Mouse (Mus musculus) forebrain, postnatal 0 days (tissue): Measurements from ENCODE around the gene Hcls1. TPM values are rescaled to one million over a fixed set of nuclear protein-coding genes. Genes with fewer than 3 reads are reported as not detected.

Source experiments
- ATAC-seq: fragments of 200-750 bp; cut with Nextera tagmentation; 2 replicates; pipeline ENCODE4 v1.8.0; 2017; ENCODE audit warnings: mild to moderate bottlenecking, moderate library complexity
- DNase-seq: peaks from one replicate; pipeline ENCODE4 v3.0.0-alpha.2; 2015
- H3K27ac ChIP-seq: fragments of 300-500 bp; sonication (generic); 2 replicates; pipeline ENCODE4 v1.5.1; 2014; ENCODE audit warnings: low read depth, mild to moderate bottlenecking, antibody characterized with exemption, low read length, moderate library complexity, mixed read lengths
- H3K27me3 ChIP-seq: fragments of 300-500 bp; sonication (generic); 2 replicates; pipeline ENCODE4 v1.6.1; 2014; ENCODE audit warnings: mild to moderate bottlenecking, low read length, mixed read lengths; ENCODE audit not compliant: insufficient read depth
- H3K36me3 ChIP-seq: fragments of 300-500 bp; sonication (generic); 2 replicates; pipeline ENCODE4 v1.6.1; 2014; ENCODE audit warnings: mild to moderate bottlenecking, moderate library complexity; ENCODE audit not compliant: insufficient read depth
- H3K4me1 ChIP-seq: fragments of 300-500 bp; sonication (generic); 2 replicates; pipeline ENCODE4 v1.6.1; 2014; ENCODE audit warnings: antibody characterized with exemption; ENCODE audit not compliant: insufficient read depth
- H3K4me2 ChIP-seq: fragments of 300-500 bp; sonication (generic); 2 replicates; pipeline ENCODE4 v1.6.1; 2014; ENCODE audit warnings: low read depth, mild to moderate bottlenecking, moderate library complexity
- H3K4me3 ChIP-seq: fragments of 300-500 bp; sonication (generic); 2 replicates; pipeline ENCODE4 v1.5.1; 2014; ENCODE audit warnings: low read depth, low read length, mixed read lengths
- H3K9ac ChIP-seq: fragments of 300-500 bp; sonication (generic); 2 replicates; pipeline ENCODE4 v1.6.1; 2014; ENCODE audit warnings: mild to moderate bottlenecking
- H3K9me3 ChIP-seq: fragments of 300-500 bp; sonication (generic); 2 replicates; pipeline ENCODE4 v1.6.1; 2016; ENCODE audit warnings: low read length
- CTCF ChIP-seq: sonication (generic); IDR thresholded peaks from 2 replicates; pipeline ENCODE4 v1.5.1; 2016; ENCODE audit warnings: antibody characterized with exemption, control low read depth, low read depth
- WGBS: fragments of 180-500 bp; shearing (Covaris S2); extraction: QIAGEN DNeasy Blood & Tissue Kit; methylation state at CpG from one replicate; pipeline ENCODE4 v1.1.7; 2014; 5-methylcytosine and 5-hydroxymethylcytosine counted together
- polyA plus RNA-seq: library from polyadenylated mRNA; unstranded; fragments of >200 nt; fragmentation: Nextera tagmentation; extraction: Ambion mirVana; gene quantifications from 2 replicates; pipeline ENCODE4 v1.2.1, GENCODE M21; 2015
- total RNA-seq: library from RNA; depleted of rRNA; stranded (reverse); fragments of >200 nt; gene quantifications from 2 replicates; pipeline ENCODE4 v1.2.3, GENCODE M21; 2014

The Hcls1 gene
- total and polyA plus RNA-seq, 2 experiments from 2014 or later = 1.8 to 2.3 TPM

DNA sequence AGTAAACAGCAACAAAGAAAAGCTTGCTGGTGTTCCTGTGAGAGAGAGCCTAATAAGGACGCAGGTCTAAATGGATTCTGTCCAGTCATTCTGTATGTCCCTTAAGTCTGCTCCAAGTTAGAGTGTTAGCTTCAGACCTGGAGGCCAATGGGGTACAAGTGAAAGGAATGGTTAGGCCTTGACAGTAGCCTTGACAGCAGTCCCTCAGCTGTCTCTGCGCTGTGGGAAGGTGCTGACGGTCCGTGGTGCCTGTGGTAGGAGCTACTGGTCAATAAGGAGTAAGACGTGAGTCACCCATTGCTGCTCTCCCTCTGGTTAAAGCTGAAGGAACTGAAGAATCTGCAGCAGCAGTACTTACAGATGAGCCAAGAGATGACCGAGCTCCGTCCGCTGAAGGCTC is 10.5 kb upstream of the Hcls1 start:
- 94% methylated on average over 8 of the region's 8 CpGs for WGBS
- Histone ChIP-seq H3K36me3 (peaks cover 56% of the 10 kb centered on the region), H3K27ac (no peak overlapping the region), H3K9me3 (no peaks in the 10 kb centered on the region), H3K4me2 (no peak overlapping the region), H3K4me1 (no peaks in the 10 kb centered on the region), H3K9ac (no peak overlapping the region), H3K27me3 (no peaks in the 10 kb centered on the region), H3K4me3 (no peak overlapping the region)
- TF ChIP-seq CTCF = no peak
- no peak for DNase-seq
- no peak for ATAC-seq

DNA sequence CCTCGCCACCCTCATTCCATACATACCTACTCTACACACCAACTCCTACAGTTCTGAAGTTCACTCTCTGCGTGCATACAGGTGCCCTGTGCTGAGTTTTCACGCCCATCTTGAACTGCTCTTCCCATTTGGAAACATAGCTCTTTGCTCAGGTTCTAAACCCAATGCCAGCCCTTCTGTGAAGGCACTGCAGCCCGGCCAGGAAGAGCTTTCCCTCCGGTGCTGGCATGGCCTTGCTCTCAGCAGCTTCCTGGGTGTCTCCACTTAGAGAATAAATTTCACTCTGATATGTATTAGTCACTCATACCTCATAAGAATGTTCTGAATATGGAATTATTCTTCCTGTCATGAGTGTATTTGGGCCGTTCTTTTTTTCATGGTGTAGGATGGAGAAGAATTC is 9.4 kb upstream of the Hcls1 start:
- TF ChIP-seq CTCF = no peak
- Histone ChIP-seq H3K4me2 (no peak overlapping the region), H3K4me1 (no peaks in the 10 kb centered on the region), H3K9ac (no peak overlapping the region), H3K27me3 (no peaks in the 10 kb centered on the region), H3K36me3 (peaks cover 60% of the 10 kb centered on the region), H3K27ac (no peak overlapping the region), H3K9me3 (no peaks in the 10 kb centered on the region), H3K4me3 (no peak overlapping the region)
- ATAC-seq = no peak
- DNase-seq = no peak
- WGBS = 94% methylated on average over 6 of the region's 6 CpGs

DNA sequence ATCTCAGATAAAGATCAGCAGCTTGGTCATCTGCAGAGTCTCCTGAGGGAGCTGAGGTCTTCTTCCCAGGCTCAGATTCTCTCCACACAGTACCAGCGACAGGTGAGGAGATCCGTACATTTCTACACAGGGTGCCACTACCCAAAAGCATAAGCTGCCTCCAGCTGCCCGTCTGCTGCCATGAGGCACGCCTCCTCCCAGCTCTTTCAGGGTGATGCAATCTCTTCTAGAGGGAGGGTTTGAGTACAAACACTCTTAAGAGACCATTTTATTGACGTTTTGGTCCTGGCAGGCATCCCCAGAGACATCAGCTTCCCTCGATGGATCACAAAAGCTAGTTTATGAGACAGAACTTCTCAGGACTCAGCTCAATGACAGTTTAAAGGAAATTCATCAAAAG is 9.0 kb upstream of the Hcls1 start:
- Histone ChIP-seq H3K4me3 (no peak overlapping the region), H3K4me2 (no peak overlapping the region), H3K9ac (no peak overlapping the region), H3K27me3 (no peaks in the 10 kb centered on the region), H3K9me3 (no peaks in the 10 kb centered on the region), H3K4me1 (no peaks in the 10 kb centered on the region), H3K27ac (no peak overlapping the region), H3K36me3 (peaks cover 64% of the 10 kb centered on the region)
- 80% methylated on average over 6 of the region's 6 CpGs for WGBS
- DNase-seq (no peak), ATAC-seq (no peak)
- TF ChIP-seq CTCF = no peak

- H3K27ac ChIP-seq = no peak overlapping the region
- no peak overlapping the region for H3K9ac ChIP-seq
- 92% methylated on average over 10 of the region's 10 CpGs for WGBS
- DNase-seq (no peak), ATAC-seq (no peak)
- no peak for TF ChIP-seq CTCF
- no peaks in the 10 kb centered on the region for H3K9me3 ChIP-seq
- no peak overlapping the region for H3K4me3 ChIP-seq
- H3K4me2 ChIP-seq = no peak overlapping the region
- H3K4me1 ChIP-seq = no peaks in the 10 kb centered on the region
- no peaks in the 10 kb centered on the region for H3K27me3 ChIP-seq
- H3K36me3 ChIP-seq = peaks cover 73% of the 10 kb centered on the region
Observed at GRCm38 (mm10) chr16:36926514-36927447, 8.0 kb upstream of the Hcls1 start.

GRCm38 (mm10) chr16:36927495-36928105 is 7.2 kb upstream of the Hcls1 start:
- TF ChIP-seq CTCF = no peak
- no peak overlapping the region for H3K4me2 ChIP-seq
- H3K9ac ChIP-seq = no peak overlapping the region
- no peaks in the 10 kb centered on the region for H3K4me1 ChIP-seq
- H3K36me3 ChIP-seq = peaks cover 80% of the 10 kb centered on the region
- DNase-seq (no peak), ATAC-seq (no peak)
- H3K4me3 ChIP-seq = no peak overlapping the region
- no peaks in the 10 kb centered on the region for H3K9me3 ChIP-seq
- no peak overlapping the region for H3K27ac ChIP-seq
- no peaks in the 10 kb centered on the region for H3K27me3 ChIP-seq
- WGBS = 90% methylated on average over 10 of the region's 10 CpGs

DNA sequence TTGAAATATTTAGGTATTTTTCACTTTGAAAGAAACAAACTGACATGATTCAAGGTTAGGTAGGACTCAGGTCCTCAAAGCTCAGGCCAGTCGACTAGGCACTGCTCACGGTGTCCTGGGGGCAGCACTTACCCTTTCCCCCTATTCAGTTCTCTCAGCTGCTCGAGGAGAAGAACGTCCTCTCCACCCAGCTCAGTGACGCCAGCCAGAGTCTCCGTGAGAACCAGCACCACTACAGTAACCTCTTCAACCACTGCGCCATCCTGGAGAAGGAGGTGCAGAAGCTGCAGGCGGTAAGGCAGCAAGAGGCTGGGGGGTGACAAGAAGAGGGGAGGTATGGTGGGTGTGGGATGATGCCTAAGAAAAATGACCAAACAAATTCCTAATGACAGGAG is 6.7 kb upstream of the Hcls1 start:
- Histone ChIP-seq H3K4me3 (no peak overlapping the region), H3K27me3 (no peaks in the 10 kb centered on the region), H3K27ac (no peak overlapping the region), H3K4me1 (no peaks in the 10 kb centered on the region), H3K9ac (no peak overlapping the region), H3K4me2 (no peak overlapping the region), H3K36me3 (peaks cover 82% of the 10 kb centered on the region), H3K9me3 (no peaks in the 10 kb centered on the region)
- DNase-seq (no peak), ATAC-seq (no peak)
- 93% methylated on average over 8 of the region's 8 CpGs for WGBS
- no peak for TF ChIP-seq CTCF

GRCm38 (mm10) chr16:36929216-36929615 is 5.6 kb upstream of the Hcls1 start:
- no peak for TF ChIP-seq CTCF
- Histone ChIP-seq H3K27ac (no peak overlapping the region), H3K27me3 (no peaks in the 10 kb centered on the region), H3K36me3 (peaks cover 81% of the 10 kb centered on the region), H3K4me1 (no peaks in the 10 kb centered on the region), H3K9me3 (no peaks in the 10 kb centered on the region), H3K4me2 (no peak overlapping the region), H3K9ac (no peak overlapping the region), H3K4me3 (no peak overlapping the region)
- DNase-seq = no peak
- ATAC-seq = no peak
- 95% methylated on average over 7 of the region's 7 CpGs for WGBS
